Mouse (Mus musculus): ENCODE results near the gene St13. TPM values are rescaled to one million over a fixed set of nuclear protein-coding genes. Genes with fewer than 3 reads are reported as not detected.

The St13 gene
- total and polyA plus RNA-seq, 2 experiments from 2014 or later = 111 to 241 TPM

GRCm38 (mm10) chr15:81347466-81347865 is 52.4 kb downstream of the St13 start:
- Histone ChIP-seq H3K4me1 (ENCODE audit: insufficient read depth, low read length) (no peaks in the 10 kb centered on the region), H3K4me2 (ENCODE audit: low read depth, low read length, poor library complexity, severe bottlenecking) (no peak overlapping the region), H3K9ac (replicated peaks; ENCODE audit: low read length, poor library complexity, severe bottlenecking) (no peak overlapping the region), H3K9me3 (ENCODE audit: low read length) (no peaks in the 10 kb centered on the region), H3K36me3 (ENCODE audit: insufficient read depth, low read length) (no peaks in the 10 kb centered on the region; the same call in 1 of the 2 replicates), H3K4me3 (ENCODE audit: low read depth, low read length) (no peak overlapping the region), H3K27ac (ENCODE audit: low read depth, low read length) (no peak overlapping the region), H3K27me3 (ENCODE audit: insufficient read depth, low read length) (no peaks in the 10 kb centered on the region)
- 94% methylated on average over 2 of the region's 2 CpGs for whole genome bisulfite sequencing
- DNase-seq (ENCODE audit: low spot score) (no peak), ATAC-seq (ENCODE audit: low FRiP score) (no peak)
- no peak for TF ChIP-seq CTCF (IDR thresholded peaks at IDR 0.05)

GRCm38 (mm10) chr15:81341426-81341825 is 58.5 kb downstream of the St13 start:
- Histone ChIP-seq H3K9me3 (ENCODE audit: low read length) (no peaks in the 10 kb centered on the region), H3K4me2 (ENCODE audit: low read depth, low read length, poor library complexity, severe bottlenecking) (no peak overlapping the region), H3K4me3 (ENCODE audit: low read depth, low read length) (no peak overlapping the region), H3K27me3 (ENCODE audit: insufficient read depth, low read length) (no peaks in the 10 kb centered on the region), H3K27ac (ENCODE audit: low read depth, low read length) (no peak overlapping the region), H3K36me3 (ENCODE audit: insufficient read depth, low read length) (peaks cover 3% of the 10 kb centered on the region), H3K4me1 (ENCODE audit: insufficient read depth, low read length) (no peaks in the 10 kb centered on the region), H3K9ac (replicated peaks; ENCODE audit: low read length, poor library complexity, severe bottlenecking) (no peak overlapping the region)
- no peak for TF ChIP-seq CTCF (IDR thresholded peaks at IDR 0.05)
- WGBS = 91% methylated on average over 2 of the region's 2 CpGs
- DNase-seq (ENCODE audit: low spot score) = no peak
- no peak for ATAC-seq (ENCODE audit: low FRiP score)

- Histone ChIP-seq H3K4me3 (ENCODE audit: low read depth, low read length) (no peak overlapping the region), H3K36me3 (ENCODE audit: insufficient read depth, low read length) (peaks cover 15% of the 10 kb centered on the region; the same call in 1 of the 2 replicates), H3K4me1 (ENCODE audit: insufficient read depth, low read length) (no peaks in the 10 kb centered on the region), H3K9ac (replicated peaks; ENCODE audit: low read length, poor library complexity, severe bottlenecking) (no peak overlapping the region), H3K27ac (ENCODE audit: low read depth, low read length) (no peak overlapping the region), H3K4me2 (ENCODE audit: low read depth, low read length, poor library complexity, severe bottlenecking) (no peak overlapping the region), H3K27me3 (ENCODE audit: insufficient read depth, low read length) (no peaks in the 10 kb centered on the region), H3K9me3 (ENCODE audit: low read length) (no peaks in the 10 kb centered on the region)
- no peak for DNase-seq (ENCODE audit: low spot score)
- TF ChIP-seq CTCF (IDR thresholded peaks at IDR 0.05) = no peak
- ATAC-seq (ENCODE audit: low FRiP score) = no peak
- 96% methylated on average over 3 of the region's 3 CpGs for WGBS
These were observed 60.7 kb downstream of the St13 start for GRCm38 (mm10) chr15:81339158-81339557.

- 90% methylated on average over 5 of the region's 5 CpGs for WGBS
- no peak for DNase-seq (ENCODE audit: low spot score)
- Histone ChIP-seq H3K9me3 (ENCODE audit: low read length) (no peaks in the 10 kb centered on the region), H3K36me3 (ENCODE audit: insufficient read depth, low read length) (peaks cover 25% of the 10 kb centered on the region; the same call in 1 of the 2 replicates), H3K27ac (ENCODE audit: low read depth, low read length) (no peak overlapping the region), H3K4me3 (ENCODE audit: low read depth, low read length) (no peak overlapping the region), H3K9ac (replicated peaks; ENCODE audit: low read length, poor library complexity, severe bottlenecking) (no peak overlapping the region), H3K4me2 (ENCODE audit: low read depth, low read length, poor library complexity, severe bottlenecking) (no peak overlapping the region), H3K4me1 (ENCODE audit: insufficient read depth, low read length) (no peaks in the 10 kb centered on the region), H3K27me3 (ENCODE audit: insufficient read depth, low read length) (no peaks in the 10 kb centered on the region)
- TF ChIP-seq CTCF (IDR thresholded peaks at IDR 0.05) = no peak
- ATAC-seq (ENCODE audit: low FRiP score) = no peak
These were observed 63.4 kb downstream of the St13 start for GRCm38 (mm10) chr15:81336466-81336865.

- DNase-seq (ENCODE audit: low spot score) (no peak), ATAC-seq (ENCODE audit: low FRiP score) (no peak)
- H3K27ac ChIP-seq (ENCODE audit: low read depth, low read length) = no peak overlapping the region
- 92% methylated on average over 4 of the region's 4 CpGs for WGBS
- TF ChIP-seq CTCF (IDR thresholded peaks at IDR 0.05) = no peak
- H3K4me1 ChIP-seq (ENCODE audit: insufficient read depth, low read length) = no peaks in the 10 kb centered on the region
- H3K27me3 ChIP-seq (ENCODE audit: insufficient read depth, low read length) = no peaks in the 10 kb centered on the region
- H3K36me3 ChIP-seq (ENCODE audit: insufficient read depth, low read length) = peaks cover 25% of the 10 kb centered on the region; the same call in 1 of the 2 replicates
- H3K9ac ChIP-seq (replicated peaks; ENCODE audit: low read length, poor library complexity, severe bottlenecking) = no peak overlapping the region
- no peak overlapping the region for H3K4me3 ChIP-seq (ENCODE audit: low read depth, low read length)
- H3K4me2 ChIP-seq (ENCODE audit: low read depth, low read length, poor library complexity, severe bottlenecking) = no peak overlapping the region
- H3K9me3 ChIP-seq (ENCODE audit: low read length) = no peaks in the 10 kb centered on the region
These were observed 67.4 kb downstream of the St13 start for GRCm38 (mm10) chr15:81332517-81332916.

GRCm38 (mm10) chr15:81330816-81331433 is 69.0 kb downstream of the St13 start:
- Histone ChIP-seq H3K36me3 (ENCODE audit: insufficient read depth, low read length) (peaks cover 24% of the 10 kb centered on the region), H3K4me1 (ENCODE audit: insufficient read depth, low read length) (no peaks in the 10 kb centered on the region), H3K4me3 (ENCODE audit: low read depth, low read length) (no peak overlapping the region), H3K9me3 (ENCODE audit: low read length) (no peaks in the 10 kb centered on the region), H3K9ac (replicated peaks; ENCODE audit: low read length, poor library complexity, severe bottlenecking) (no peak overlapping the region), H3K27ac (ENCODE audit: low read depth, low read length) (no peak overlapping the region), H3K27me3 (ENCODE audit: insufficient read depth, low read length) (no peaks in the 10 kb centered on the region), H3K4me2 (ENCODE audit: low read depth, low read length, poor library complexity, severe bottlenecking) (no peak overlapping the region)
- TF ChIP-seq CTCF (IDR thresholded peaks at IDR 0.05) = no peak
- ATAC-seq (ENCODE audit: low FRiP score) (no peak), DNase-seq (ENCODE audit: low spot score) (no peak)
- 67% methylated on average over 3 of the region's 3 CpGs for WGBS

Measured in midbrain, postnatal 0 days (tissue).